Mouse (Mus musculus) adrenal gland, adult 8-10 months (tissue): ENCODE data around the gene Stip1. TPM values are rescaled to one million over a fixed set of nuclear protein-coding genes. Genes with fewer than 3 reads are reported as not detected.

Experiments used
- DNase-seq: peaks from one replicate; pipeline ENCODE4 v3.0.0; 2022
- total RNA-seq, 4 experiments: library from RNA; stranded (reverse); gene quantifications; 2 replicates each; pipeline ENCODE4 v1.2.4; 2022

Gene Stip1
- total RNA-seq, 4 experiments from 2014 or later, result 129 to 273 (median 162) TPM

DNA sequence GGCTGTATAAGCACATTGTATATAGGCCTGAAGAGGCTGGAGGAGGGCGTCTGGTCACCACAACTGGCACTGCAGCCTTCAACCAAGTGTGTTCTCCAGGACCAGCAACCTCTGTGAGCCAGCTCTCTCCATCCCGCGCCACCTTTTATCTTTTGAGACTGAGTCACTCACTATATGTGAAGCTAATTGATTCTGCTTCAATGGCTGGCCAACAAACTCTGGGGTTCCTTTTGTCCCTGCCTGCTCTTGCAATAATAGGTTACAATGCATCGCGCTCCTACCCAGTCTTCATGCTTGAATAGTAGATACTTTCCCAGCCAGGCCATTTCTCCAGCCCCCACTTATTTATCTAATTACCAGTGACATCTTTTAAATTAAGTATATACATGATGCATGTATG lies 56.1 kb downstream of the Stip1 start:
- no peak for DNase-seq

GRCm38 (mm10) chr19:6981465-6981864 lies 58.3 kb downstream of the Stip1 start:
- no peak for DNase-seq

DNA sequence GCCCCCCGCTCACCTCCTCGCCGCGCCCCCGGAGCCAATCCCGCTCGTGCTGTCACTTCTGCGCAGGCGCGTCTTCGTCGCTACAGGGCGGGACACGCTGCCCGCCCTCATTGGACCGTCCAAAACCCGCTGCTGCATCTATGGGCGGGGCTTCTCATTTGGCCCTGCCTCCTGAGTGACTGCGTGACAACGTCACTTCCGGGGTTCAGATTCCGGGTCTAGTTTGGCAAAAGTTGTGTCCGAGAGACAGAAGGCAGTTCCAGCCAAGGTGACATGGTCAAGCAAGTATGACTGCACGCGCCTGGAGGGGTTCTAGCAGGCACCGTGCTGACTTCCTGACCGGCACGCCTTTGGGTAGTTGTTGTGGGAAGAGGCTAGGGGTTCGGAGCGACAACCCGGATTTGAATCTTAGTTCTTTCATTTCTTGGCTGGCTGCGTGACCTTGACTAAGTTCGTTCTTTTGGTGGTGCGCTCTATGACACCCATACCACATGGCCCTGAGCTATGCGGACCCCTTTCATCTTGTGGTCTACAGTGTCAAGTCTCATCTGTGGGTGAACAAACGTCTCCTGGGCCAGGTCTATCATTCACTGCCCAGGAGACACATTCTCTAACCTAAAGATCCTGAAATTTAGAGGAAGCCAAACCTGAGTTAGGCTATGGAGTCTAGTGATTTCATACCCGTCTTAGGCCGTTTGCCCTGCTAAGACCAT lies 59.2 kb downstream of the Stip1 start, which contains the start of gene Fkbp2:
TSS of gene Fkbp2 (minus strand) at position 121 of the 713 bp plus-strand sequence.
- DNase-seq, result peak; percentile 99

- peak; percentile 99 for DNase-seq
These were observed 60.0 kb downstream of the Stip1 start for GRCm38 (mm10) chr19:6979486-6980380.

DNA sequence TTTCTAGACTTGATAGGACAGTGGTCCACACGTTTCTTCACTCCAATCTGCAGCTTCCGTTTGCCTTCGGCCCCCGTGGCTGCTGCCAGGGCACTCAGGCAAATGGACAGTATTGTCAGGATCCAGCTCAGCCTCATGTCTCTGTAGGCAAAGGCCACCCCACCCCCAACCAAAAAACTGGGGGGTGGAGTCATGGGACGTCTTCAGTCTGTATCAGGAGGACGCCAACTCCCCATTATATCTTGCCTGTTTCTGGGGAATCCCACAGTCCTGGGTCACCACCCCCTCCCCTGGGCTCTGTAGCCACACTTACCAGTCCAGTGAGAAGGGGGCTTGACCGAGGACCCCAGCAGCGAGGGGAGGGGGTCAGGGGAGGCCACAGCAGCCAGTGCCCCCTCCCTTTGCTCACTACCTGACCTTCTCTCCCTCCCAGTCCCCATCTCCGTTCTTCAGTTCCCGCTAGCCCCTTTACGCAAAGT lies 60.7 kb downstream of the Stip1 start:
- DNase-seq, result peak; percentile 67

DNA sequence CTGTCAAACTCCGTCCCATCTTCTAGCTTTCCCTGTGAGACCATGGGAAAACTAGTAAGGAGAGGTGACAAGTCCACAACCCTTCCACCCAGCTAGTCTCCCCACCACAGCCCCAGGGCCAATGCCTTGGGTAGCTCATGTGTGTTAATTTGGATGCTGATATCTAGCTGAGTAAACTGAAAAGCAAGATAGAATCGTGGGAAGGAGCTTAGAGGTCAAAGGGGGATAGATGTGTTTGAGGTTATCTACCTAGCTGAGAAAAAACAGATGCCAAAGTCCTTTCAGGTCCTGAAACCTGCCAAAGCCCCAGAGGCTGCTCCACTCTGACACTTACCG lies 61.2 kb downstream of the Stip1 start:
- DNase-seq, result no peak

GRCm38 (mm10) chr19:6977759-6978638 lies 61.8 kb downstream of the Stip1 start:
- no peak for DNase-seq

GRCm38 (mm10) chr19:6975537-6976521 lies 63.9 kb downstream of the Stip1 start, which contains the start of gene Plcb3:
Gene Plcb3, minus strand, starts transcription at chr19:6976470.
- DNase-seq, result peak; percentile 69

- peak; percentile 77 for DNase-seq
These were observed 65.3 kb downstream of the Stip1 start, which contains the start of gene Ppp1r14b for GRCm38 (mm10) chr19:6974211-6975205. Gene Ppp1r14b, plus strand, starts transcription at chr19:6974968.

GRCm38 (mm10) chr19:6973581-6974190 lies 66.1 kb downstream of the Stip1 start:
- DNase-seq, result no peak

GRCm38 (mm10) chr19:6972247-6972917 lies 67.4 kb downstream of the Stip1 start:
- no peak for DNase-seq

- no peak for DNase-seq
These were observed 68.1 kb downstream of the Stip1 start for GRCm38 (mm10) chr19:6971644-6972043.

Other genes starting within 250 kb of the Stip1 start
- 10 to 100 TPM; 30.2 to 42.5 (median 36.1) TPM for gene Rps6ka4, start 199.3 kb downstream of the Stip1 start, total RNA-seq
- gene Ccdc88b, start 181.8 kb downstream of the Stip1 start, total RNA-seq, result 1 to 10 TPM; 1.7 to 3.6 (median 2.4) TPM
- gene Trmt112, start 130.3 kb downstream of the Stip1 start, total RNA-seq, result 100 to 1,000 TPM in 2 of 4 experiments, 10 to 100 TPM in 2; 83.2 to 116 (median 99.0) TPM
- gene Prdx5, start 129.9 kb downstream of the Stip1 start, total RNA-seq, result 100 to 1,000 TPM; 197 to 273 (median 224) TPM
- gene Esrra, start 118.2 kb downstream of the Stip1 start, total RNA-seq, result 10 to 100 TPM; 38.3 to 45.1 (median 44.1) TPM
- gene Catsperz, start 114.6 kb downstream of the Stip1 start, total RNA-seq, result not detected
- under 1 TPM in 2 of 4 experiments, not detected in 2; 0.14 to 0.24 TPM for gene Kcnk4, start 105.5 kb downstream of the Stip1 start, total RNA-seq
- gene Bad, start 98.1 kb downstream of the Stip1 start, total RNA-seq, result 10 to 100 TPM; 49.9 to 63.1 (median 56.6) TPM
- gene Gpr137, start 97.5 kb downstream of the Stip1 start, total RNA-seq, result 10 to 100 TPM; 55.6 to 66.1 (median 63.4) TPM
- 100 to 1,000 TPM; 153 to 231 (median 191) TPM for gene Ppp1r14b, start 65.0 kb downstream of the Stip1 start, total RNA-seq
- gene Plcb3, start 63.5 kb downstream of the Stip1 start, total RNA-seq, result 10 to 100 TPM; 40.1 to 83.9 (median 62.1) TPM
- 100 to 1,000 TPM in 2 of 4 experiments, 10 to 100 TPM in 2; 62.4 to 165 (median 91.8) TPM for gene Fkbp2, start 59.5 kb downstream of the Stip1 start, total RNA-seq
- 100 to 1,000 TPM in 1 of 4 experiments, 10 to 100 TPM in 3; 86.5 to 119 (median 95.7) TPM for gene Vegfb, start 52.3 kb downstream of the Stip1 start, total RNA-seq
- 10 to 100 TPM; 38.4 to 55.9 (median 43.3) TPM for gene Dnajc4, start 47.4 kb downstream of the Stip1 start, total RNA-seq
- gene Nudt22, start 43.9 kb downstream of the Stip1 start, total RNA-seq, result 10 to 100 TPM; 36.6 to 56.0 (median 48.7) TPM
- 10 to 100 TPM; 11.0 to 18.6 (median 15.0) TPM for gene Trpt1, start 43.8 kb downstream of the Stip1 start, total RNA-seq
- gene Fermt3, start 20.5 kb downstream of the Stip1 start, total RNA-seq, result 10 to 100 TPM in 2 of 4 experiments, 1 to 10 TPM in 2; 6.4 to 10.8 (median 8.8) TPM
- gene Macrod1, start 16.8 kb upstream of the Stip1 start, total RNA-seq, result 10 to 100 TPM; 27.7 to 64.8 (median 40.3) TPM
- 10 to 100 TPM in 2 of 4 experiments, 1 to 10 TPM in 2; 2.9 to 27.5 (median 14.8) TPM for gene Flrt1, start 65.8 kb upstream of the Stip1 start, total RNA-seq
- 100 to 1,000 TPM; 127 to 182 (median 149) TPM for gene Otub1, start 166.3 kb upstream of the Stip1 start, total RNA-seq
- gene Cox8a, start 177.6 kb upstream of the Stip1 start, total RNA-seq, result 100 to 1,000 TPM; 725 to 927 (median 846) TPM
- gene Naa40, start 201.2 kb upstream of the Stip1 start, total RNA-seq, result 10 to 100 TPM; 20.9 to 27.4 (median 24.4) TPM
- 1 to 10 TPM; 3.8 to 7.5 (median 5.3) TPM for gene Rcor2, start 227.4 kb upstream of the Stip1 start, total RNA-seq